Mouse (Mus musculus): ENCODE data around the gene Il4. TPM values are rescaled to one million over a fixed set of nuclear protein-coding genes. Genes with fewer than 3 reads are reported as not detected.
"Not testable (repeated sequence)": the region's sequence is repeated elsewhere in the genome, so short reads cannot be mapped to it uniquely, and the experiment has no call there.

Gene Il4
- polyA plus RNA-seq, 1 experiment from 2014 or later = 0.81 TPM

- H3K9me3 ChIP-seq (replicated peaks); H3K36me3 ChIP-seq; H3K9ac ChIP-seq; H3K27me3 ChIP-seq (replicated peaks); H3K4me3 ChIP-seq; ATAC-seq; H3K27ac ChIP-seq; H3K4me1 ChIP-seq; H3K4me2 ChIP-seq: not testable (repeated sequence)
- WGBS (ENCODE audit: insufficient replicate concordance) = 84% methylated on average over 16 of the region's 20 CpGs
These were observed 61.9 kb downstream of the Il4 start for GRCm38 (mm10) chr11:53556529-53556928.

Other genes with a start within 250 kb of the Il4 start
- 5.3 and 5.4 TPM in 2 replicates for gene Leap2, start 195.5 kb downstream of the Il4 start, polyA plus RNA-seq (2016; fragmentation: Nextera tagmentation; extraction: Ambion mirVana)
- gene Uqcrq, start 187.8 kb downstream of the Il4 start, polyA plus RNA-seq (2016; fragmentation: Nextera tagmentation; extraction: Ambion mirVana) = 641 and 664 TPM in 2 replicates
- gene Gdf9, start 187.6 kb downstream of the Il4 start, polyA plus RNA-seq (2016; fragmentation: Nextera tagmentation; extraction: Ambion mirVana) = 0.21 and 0.33 TPM in 2 replicates
- gene Gm10447, start 161.6 kb downstream of the Il4 start, polyA plus RNA-seq (2016; fragmentation: Nextera tagmentation; extraction: Ambion mirVana) = 0.05 and 0.10 TPM in 2 replicates
- 1.9 and 2.0 TPM in 2 replicates for gene Shroom1, start 161.5 kb downstream of the Il4 start, polyA plus RNA-seq (2016; fragmentation: Nextera tagmentation; extraction: Ambion mirVana)
- gene Gm9837, start 148.2 kb downstream of the Il4 start, polyA plus RNA-seq (2016; fragmentation: Nextera tagmentation; extraction: Ambion mirVana) = not detected in 2 replicates
- 0.14 and 0.48 TPM in 2 replicates for gene Gm9945, start 138.5 kb downstream of the Il4 start, polyA plus RNA-seq (2016; fragmentation: Nextera tagmentation; extraction: Ambion mirVana)
- gene Sowaha, start 138.4 kb downstream of the Il4 start, polyA plus RNA-seq (2016; fragmentation: Nextera tagmentation; extraction: Ambion mirVana) = 9.8 and 10.1 TPM in 2 replicates
- 33.5 and 34.3 TPM in 2 replicates for gene Sept8, start 99.4 kb downstream of the Il4 start, polyA plus RNA-seq (2016; fragmentation: Nextera tagmentation; extraction: Ambion mirVana)
- 13.7 and 14.5 TPM in 2 replicates for gene Kif3a, start 51.3 kb downstream of the Il4 start, polyA plus RNA-seq (2016; fragmentation: Nextera tagmentation; extraction: Ambion mirVana)
- not detected in 2 replicates for gene Il13, start 16.0 kb upstream of the Il4 start, polyA plus RNA-seq (2016; fragmentation: Nextera tagmentation; extraction: Ambion mirVana)
- 25.6 TPM in 2 replicates for gene Rad50, start 88.7 kb upstream of the Il4 start, polyA plus RNA-seq (2016; fragmentation: Nextera tagmentation; extraction: Ambion mirVana)
- gene Il5, start 102.1 kb upstream of the Il4 start, polyA plus RNA-seq (2016; fragmentation: Nextera tagmentation; extraction: Ambion mirVana) = not detected in 2 replicates
- 7.3 and 7.5 TPM in 2 replicates for gene Irf1, start 151.3 kb upstream of the Il4 start, polyA plus RNA-seq (2016; fragmentation: Nextera tagmentation; extraction: Ambion mirVana)
- 0.13 TPM in 1 of 2 replicates, not detected in the other for gene Gm17334, start 154.5 kb upstream of the Il4 start, polyA plus RNA-seq (2016; fragmentation: Nextera tagmentation; extraction: Ambion mirVana)
- gene Gm12216, start 240.6 kb upstream of the Il4 start, polyA plus RNA-seq (2016; fragmentation: Nextera tagmentation; extraction: Ambion mirVana) = 0.30 and 0.83 TPM in 2 replicates